Mouse (Mus musculus) mouse trophoblast stem cell (cell line): Measurements from ENCODE around the gene Map3k5.

Experiments
- in situ Hi-C, 2 experiments: fragments of 300-500 bp; cut with MseI, MboI; formaldehyde crosslinking; loops; 2 replicates in 1 of 2; 3 replicates in 1 of 2; pipeline ENCODE4 v1.15.1; 2025

The Map3k5 gene

DNA sequence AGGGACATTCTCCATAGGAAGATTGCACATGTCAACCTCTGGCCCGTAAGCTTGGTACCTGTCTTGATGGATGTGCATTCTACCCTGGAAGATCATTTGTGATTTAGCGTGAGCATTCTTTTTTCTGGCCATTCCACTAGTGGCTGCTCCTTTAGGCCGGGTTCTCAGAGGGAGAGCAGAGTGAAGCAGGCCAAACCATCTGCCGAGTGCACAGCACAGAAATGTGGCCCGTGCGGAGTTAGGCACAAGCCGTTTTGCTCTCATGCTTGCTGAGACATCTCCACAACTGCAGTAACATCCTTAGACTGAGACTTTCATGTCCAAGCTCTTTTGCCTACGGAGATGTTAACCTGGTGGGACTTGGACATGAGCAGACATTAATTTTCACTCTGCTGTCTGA, 107.8 kb downstream of the Map3k5 start:
- in situ Hi-C loops = no loop called here

DNA sequence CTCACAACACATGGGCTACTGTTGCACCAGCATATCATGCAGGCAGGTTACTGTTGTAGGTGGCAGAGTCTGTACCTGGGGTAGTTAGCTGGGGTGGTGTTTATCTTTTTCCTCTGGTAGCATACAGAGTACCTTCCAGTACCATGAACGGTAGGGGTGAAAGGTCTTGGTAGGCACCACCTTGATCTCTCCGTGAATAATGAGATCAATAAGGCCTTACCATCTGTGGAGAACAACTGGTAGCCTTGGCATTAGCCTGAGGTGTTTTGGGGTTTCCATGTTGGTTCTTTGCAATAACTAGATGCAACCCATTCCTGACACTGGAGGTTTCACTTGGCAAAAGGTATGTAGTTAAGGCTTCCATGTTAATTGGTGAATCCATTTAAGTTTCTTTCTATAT, 109.8 kb downstream of the Map3k5 start:
- in situ Hi-C loops = no loop called here

DNA sequence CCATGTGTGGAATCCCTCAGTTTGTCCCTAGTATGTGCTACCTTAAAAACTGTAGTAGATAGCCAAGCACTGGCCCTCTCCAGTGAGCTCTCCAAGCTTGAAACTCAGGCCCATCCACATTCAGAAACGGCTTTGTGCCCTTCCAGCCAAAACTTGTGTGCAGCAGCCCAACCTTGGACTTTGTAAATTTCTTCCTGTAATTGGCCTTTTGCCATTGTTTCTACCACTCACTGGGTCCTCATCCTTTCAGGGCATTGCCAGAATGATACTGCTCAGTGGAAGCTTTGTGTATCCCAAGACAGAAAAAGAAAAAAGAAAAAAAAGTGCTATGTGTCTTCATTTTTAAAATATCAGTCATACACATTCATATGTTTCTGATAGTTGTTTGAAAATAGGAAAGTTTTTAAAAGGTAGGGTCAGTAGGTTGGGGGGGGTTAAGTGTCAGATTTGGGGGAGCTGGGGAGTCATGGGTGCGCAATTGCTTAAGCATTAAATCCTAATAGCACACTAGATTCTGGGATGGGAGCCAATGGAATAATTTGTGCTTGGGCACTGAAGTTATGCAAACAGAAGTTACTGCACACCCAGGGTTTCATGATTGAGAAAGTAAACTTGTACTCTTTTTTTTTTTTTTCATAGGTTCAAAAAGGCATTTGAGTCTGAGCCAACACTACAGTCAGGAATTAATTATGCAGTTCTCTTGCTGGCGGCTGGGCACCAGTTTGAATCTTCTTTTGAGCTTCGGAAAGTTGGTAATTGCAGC, 111.6 kb downstream of the Map3k5 start:
- in situ Hi-C loops = no loop called here

- in situ Hi-C loops = loop anchor here (25.0 kb wide), 2 partner anchors 120 to 345 kb away; partner anchors contain the start of genes Il20ra (in 2 of the 2) and Map3k5 (in 1 of the 2)
These were observed 122.8 kb downstream of the Map3k5 start for GRCm38 (mm10) chr10:20056859-20057644.

DNA sequence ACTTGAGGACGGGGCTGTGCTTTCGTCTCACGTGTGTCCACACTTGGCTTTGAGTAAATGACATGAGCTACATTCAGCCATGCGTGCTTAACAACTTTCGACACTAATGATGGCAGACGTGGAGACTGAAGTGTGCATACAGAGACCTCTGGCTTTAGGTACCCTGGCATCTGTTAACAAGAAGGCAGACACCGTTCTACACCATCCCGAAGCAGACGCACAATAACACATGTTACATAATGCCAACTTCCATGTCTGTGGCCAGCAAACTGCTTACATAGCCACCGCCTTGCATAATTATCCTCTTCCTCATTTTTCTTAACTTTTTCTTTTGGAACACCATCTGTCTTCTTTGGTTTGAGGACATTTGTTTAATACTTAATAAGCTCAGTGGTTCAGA, 123.8 kb downstream of the Map3k5 start:
- in situ Hi-C loops = loop anchor here (25.0 kb wide), 2 partner anchors 121 to 346 kb away; partner anchors contain the start of genes Il20ra (in 2 of the 2) and Map3k5 (in 1 of the 2)

DNA sequence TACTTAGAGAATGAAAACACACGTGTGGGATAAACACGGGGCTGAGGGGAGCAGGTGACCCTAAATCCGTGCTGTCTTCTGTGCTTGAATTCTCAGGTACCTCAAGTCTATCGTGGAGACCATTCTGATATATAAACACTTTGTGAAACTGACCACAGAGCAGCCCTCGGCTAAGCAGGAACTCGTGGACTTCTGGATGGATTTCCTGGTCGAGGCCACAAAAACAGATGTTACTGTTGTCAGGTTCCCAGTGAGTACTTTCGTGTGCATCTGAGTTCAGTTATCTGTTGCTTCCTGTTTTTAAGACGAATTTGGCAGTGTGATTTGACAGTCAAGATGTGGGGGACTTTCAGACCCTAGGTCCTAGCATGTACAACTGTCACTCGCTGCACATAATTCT, 124.6 kb downstream of the Map3k5 start:
- in situ Hi-C loops = loop anchor here (25.0 kb wide), 2 partner anchors 122 to 347 kb away; partner anchors contain the start of genes Il20ra (in 2 of the 2) and Map3k5 (in 1 of the 2)

- in situ Hi-C loops = loop anchor here (25.0 kb wide), 2 partner anchors 123 to 348 kb away; partner anchors contain the start of genes Il20ra (in 2 of the 2) and Map3k5 (in 1 of the 2)
These were observed 126.2 kb downstream of the Map3k5 start for GRCm38 (mm10) chr10:20060320-20060970.

DNA sequence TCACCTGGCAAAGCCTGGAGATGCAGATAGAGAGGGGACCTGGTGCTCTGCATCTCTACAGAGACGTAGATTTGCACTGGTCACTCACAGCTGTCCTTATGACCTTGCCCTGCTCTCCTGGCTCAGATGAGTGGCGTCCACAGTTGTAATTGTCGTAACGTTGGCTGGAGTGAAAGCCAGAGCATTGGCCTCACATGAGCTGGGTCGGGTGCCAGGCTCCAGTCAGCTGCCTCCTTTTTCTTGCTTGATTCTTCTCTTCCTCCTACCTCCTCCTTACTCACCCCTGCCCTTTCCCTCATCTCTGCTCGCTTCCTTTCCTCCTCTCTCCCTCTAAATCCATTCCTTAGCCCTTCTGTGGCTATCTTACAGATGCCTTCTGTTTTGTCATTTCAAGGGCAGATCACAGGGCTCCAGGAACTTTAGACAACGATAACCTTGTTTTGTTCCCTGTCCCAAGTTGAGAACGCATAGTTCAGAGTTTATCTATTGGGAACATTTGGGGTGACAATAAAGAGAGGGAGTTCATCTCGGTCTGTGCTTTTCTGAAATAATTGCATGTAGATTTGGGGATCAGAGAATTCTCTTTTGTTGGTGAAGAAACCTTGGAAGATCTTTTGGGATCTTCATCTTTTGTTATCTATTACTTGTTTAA, 130.4 kb downstream of the Map3k5 start:
- in situ Hi-C loops = loop anchor here (25.0 kb wide), 2 partner anchors 127 to 352 kb away; partner anchors contain the start of genes Il20ra (in 2 of the 2) and Map3k5 (in 1 of the 2)

DNA sequence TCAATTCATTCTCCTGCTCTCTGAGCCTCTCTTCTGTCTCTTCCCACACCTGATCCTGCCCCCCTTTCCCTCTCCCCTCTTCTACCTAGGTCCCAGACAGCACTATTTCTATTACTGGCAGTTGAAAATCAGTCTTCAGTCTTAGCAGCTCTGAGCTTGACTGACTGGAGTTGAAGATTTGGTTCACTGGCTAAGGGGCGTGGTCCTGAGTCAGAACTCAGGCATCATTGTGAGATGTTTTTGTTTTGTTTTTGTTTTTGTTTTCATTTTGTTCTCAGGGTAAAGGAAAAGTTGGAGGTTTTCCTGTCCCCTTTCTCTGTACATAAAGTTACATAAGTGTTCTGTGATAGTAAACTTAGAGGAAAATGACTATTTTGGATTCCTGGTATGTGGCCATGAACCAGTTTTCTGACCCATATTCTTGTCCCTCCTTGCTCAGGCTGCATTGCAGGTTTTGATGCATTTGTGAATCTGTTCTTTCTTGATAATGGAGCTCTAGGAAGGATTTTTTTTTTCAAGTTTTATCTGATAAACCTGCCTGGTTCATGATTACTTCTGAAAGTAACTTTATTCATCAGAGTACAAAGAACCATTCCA, 131.9 kb downstream of the Map3k5 start:
- in situ Hi-C loops = loop anchor here (25.0 kb wide), 2 partner anchors 129 to 354 kb away; partner anchors contain the start of genes Il20ra (in 2 of the 2) and Map3k5 (in 1 of the 2)

DNA sequence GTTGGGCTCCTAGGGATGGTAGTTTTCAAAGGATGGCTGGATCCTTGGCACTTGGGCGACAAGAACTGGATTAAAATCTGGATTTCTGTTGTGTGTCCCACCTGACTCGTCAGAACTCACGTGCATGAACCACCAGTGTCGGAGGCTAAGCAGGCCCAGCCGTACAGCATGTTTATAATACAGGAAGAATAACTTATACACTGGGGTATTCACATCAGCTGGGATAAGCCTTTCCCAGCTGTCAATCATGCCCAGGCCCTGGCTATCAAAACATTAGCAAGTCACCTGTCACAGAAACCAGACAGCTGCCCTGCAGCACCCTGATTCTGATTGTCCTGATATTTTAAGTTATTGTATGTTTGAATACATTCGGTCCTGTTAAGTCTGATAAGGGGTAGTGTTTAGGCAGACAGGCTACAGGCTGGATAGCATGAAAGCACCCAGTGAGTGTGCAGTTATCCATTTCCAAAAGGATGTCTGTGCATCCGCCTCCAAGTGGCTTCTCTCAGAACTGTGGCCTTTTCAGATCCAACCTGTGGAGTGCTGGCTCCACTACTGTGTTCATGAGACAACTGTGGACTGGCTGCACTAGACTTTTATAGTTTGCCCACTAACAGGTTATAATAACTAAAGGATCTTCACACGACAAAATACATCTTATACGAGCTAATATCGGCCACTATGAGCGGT, 135.6 kb downstream of the Map3k5 start:
- in situ Hi-C loops = loop anchor here (10.0 to 25.0 kb wide), 3 partner anchors 133 to 358 kb away; partner anchors contain the start of genes Il20ra (in 2 of the 2) and Map3k5 (in 2 of the 2)

DNA sequence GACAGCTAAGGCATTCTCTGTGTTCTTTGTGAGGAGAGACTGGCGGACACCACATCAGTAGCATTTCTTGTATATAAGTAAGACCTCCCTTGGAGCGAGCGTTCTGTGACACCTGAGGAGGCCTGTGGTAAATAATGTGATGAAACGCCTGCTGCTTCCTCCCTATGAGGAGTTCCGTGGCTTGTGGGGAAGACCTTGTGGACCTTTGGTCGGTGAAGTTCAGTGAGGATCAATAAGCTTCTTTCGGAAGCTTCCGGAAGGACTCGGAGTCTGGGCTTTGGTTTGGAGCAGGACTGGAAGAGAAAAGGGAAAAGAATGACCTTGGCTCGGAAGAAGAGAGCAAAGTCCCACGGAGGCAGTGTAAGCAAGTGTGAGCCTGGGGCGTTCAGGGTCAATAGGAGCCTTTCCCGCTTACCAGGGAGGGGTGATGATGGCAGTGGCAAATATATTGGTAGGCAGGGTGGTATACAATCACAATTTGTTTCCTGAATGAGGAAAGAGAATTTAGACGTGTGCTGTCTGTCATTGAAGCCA, 136.4 kb downstream of the Map3k5 start:
- in situ Hi-C loops = loop anchor here (10.0 to 25.0 kb wide), 3 partner anchors 133 to 358 kb away; partner anchors contain the start of genes Il20ra (in 2 of the 2) and Map3k5 (in 2 of the 2)

- in situ Hi-C loops = loop anchor here (10.0 to 25.0 kb wide), 3 partner anchors 134 to 359 kb away; partner anchors contain the start of genes Il20ra (in 2 of the 2) and Map3k5 (in 2 of the 2)
These were observed 137.4 kb downstream of the Map3k5 start for GRCm38 (mm10) chr10:20071716-20072115.

DNA sequence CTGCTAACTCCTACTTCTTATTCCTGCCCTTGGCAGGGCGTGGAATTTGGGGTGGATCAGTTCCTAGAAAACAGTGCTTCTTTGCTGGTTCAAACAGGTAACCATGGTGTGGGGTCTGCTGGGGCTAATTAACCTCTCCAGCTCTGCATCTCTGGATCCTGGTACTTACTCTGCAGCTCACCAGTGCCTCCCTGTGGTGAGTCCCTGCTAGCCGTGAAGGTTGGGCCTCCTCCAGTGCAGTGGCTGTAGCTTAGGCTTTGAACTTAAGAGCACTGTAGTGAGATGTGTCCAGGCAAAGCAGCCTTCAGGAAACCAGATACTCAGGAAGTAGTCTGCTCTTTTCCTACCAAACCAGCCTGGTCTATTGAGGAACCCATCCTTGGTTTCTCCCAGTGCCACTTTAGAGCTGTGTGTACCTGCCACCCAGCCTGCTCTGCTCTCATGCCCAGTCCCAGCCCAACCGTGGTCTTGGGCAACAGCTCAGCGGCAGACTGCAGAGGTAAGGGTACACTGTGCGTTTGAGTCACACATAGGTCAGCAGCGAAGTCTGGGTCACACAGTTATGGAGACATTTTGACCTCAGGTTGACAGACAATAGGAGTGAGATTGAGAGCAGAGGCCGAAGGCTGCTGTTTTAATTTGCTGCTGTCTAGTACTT, 139.1 kb downstream of the Map3k5 start:
- in situ Hi-C loops = loop anchor here (10.0 to 25.0 kb wide), 3 partner anchors 136 to 361 kb away; partner anchors contain the start of genes Il20ra (in 2 of the 2) and Map3k5 (in 2 of the 2)

DNA sequence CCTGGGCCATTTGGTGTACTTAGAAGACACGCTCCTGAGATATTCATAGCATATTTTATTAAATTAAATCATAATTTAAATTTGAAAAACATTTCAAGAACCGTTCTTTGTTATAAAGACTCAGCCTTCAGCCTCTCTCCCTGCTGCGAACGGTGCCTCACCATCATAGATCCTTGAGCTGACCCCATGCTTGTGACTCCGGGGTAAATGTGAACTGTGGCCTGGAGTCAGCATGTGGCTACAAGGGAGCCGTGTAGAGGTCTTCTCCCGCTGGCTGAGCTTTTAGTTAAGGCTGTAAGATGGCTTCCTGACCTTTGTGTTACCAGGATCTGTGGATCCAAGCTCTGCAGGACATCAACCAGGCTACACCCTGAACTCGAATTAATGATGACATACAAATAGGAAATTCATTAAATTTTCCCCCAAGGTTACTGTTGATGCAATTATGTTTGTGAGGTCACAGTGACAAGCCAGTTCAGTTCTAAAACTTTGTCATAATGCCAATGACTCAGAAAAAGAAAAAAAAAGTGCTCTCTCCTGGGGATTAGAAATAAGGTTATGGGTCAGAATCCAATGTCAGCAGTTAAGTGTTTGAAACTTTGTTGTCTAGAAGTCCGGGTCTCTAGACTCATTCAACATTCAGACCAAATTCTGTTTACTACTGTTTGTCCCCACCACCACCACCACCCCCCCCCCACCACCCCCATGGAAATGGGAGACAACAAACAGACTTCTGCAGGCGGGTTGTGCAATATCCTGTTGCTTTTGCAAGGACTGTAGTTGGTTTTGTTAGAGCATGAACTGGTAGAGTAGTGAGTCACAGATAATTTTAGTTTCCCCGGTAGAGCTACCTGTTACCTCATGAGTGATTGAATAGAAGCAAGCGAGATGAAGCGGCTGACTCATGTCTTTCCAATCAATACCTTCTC, 142.5 kb downstream of the Map3k5 start:
- in situ Hi-C loops = loop anchor here in 1 of 2 experiments (10.0 kb wide), 1 partner anchor 142 kb away; the partner anchor contains the start of gene Map3k5

GRCm38 (mm10) chr10:20078350-20078749, 144.1 kb downstream of the Map3k5 start:
- in situ Hi-C loops = loop anchor here in 1 of 2 experiments (10.0 kb wide), 1 partner anchor 144 kb away; the partner anchor contains the start of gene Map3k5

GRCm38 (mm10) chr10:20087841-20088240, 153.6 kb downstream of the Map3k5 start:
- in situ Hi-C loops = no loop called here

DNA sequence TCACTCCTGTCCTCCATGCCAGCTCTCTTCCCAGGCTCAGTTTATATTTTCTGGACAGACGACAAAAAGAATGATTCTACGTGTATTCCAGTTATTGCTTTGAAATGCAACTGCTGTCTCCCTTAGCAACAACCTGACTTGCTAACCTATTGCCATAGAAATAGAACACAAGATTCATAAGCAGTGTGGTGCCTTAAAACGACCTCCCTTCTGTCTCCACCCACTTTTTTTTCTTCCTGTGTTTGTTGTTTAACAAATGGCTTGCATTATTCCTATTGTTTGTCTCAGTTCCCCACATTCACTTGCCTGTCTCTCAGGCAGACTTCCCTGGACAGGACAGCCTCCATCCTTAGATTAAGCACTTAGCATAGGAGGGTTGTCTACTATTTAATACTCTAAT, 154.8 kb downstream of the Map3k5 start:
- in situ Hi-C loops = no loop called here
